Comparison of ENCODE assay signal across 23 mouse cellular contexts in the genomic region with DNA sequence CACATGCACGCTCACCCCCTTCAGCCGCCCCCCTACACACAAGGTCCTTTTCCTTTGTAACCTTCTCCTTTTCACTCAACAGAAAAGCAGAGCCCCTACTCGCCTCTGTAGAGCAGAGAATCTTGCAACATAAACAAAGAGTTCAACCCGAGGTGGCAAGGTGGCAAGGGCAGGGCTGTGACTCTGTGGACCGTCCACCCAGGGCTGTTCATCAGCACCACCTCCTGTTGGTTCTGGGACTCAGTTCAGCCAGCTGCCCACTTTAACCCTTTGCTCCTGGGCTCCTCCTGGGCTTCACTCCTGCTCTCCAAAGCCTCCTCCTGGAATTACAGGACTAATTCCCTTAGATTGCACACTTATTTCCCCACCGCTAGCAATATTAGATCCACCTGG. TPM values are rescaled to one million over a fixed set of nuclear protein-coding genes. Genes with fewer than 3 reads are reported as not detected.
DNase-seq lines count a peak whose midpoint lies in the region; ATAC-seq and TF ChIP-seq lines count a peak whose summit lies in the region.
"Had no signal": no experiment of that assay in that cellular context is flagged by ENCODE, and none has a peak within 500 bp of the region (broad histone marks: within the 10 kb centered on the region; RNA-seq: fewer than 3 reads in every experiment).

No protein-coding gene starts in this region.

- ATAC-seq in liver, embryonic 14.5 days (ENCODE audit: insufficient read depth), result 0 out of 2 replicates have a peak, but pooled peaks have one; percentile 18
- peak; percentile 27; the same call in 1 of the 2 replicates for ATAC-seq in megakaryocyte, adult 5-6 weeks (ENCODE audit: poor library complexity, severe bottlenecking)
- no peak for ATAC-seq in forebrain, embryonic 15.5 days (replicated peaks)
- ATAC-seq: CD4-positive, CD25-positive, alpha-beta regulatory T cell, adult 4 months; forebrain, embryonic 13.5 days had no signal

- H3K4me1 ChIP-seq in liver, adult 2 months (ENCODE audit: control insufficient read depth, insufficient read depth, low read length), result peaks cover 46% of the 10 kb centered on the region
- peaks cover 15 to 33% of the 10 kb centered on the region in 2 experiments for H3K4me1 ChIP-seq in liver, embryonic 14.5 days (replicated peaks; ENCODE audit: control insufficient read depth in 2 of 2, insufficient read depth in 2 of 2, low read length in 1 of 2)
- no peaks in the 10 kb centered on the region for H3K4me1 ChIP-seq in forebrain, embryonic 15.5 days
- H3K4me1 ChIP-seq: embryonic facial prominence, embryonic 15.5 days; forebrain, embryonic 13.5 days; hindbrain, embryonic 12.5 days; intestine, embryonic 15.5 days; limb, embryonic 13.5 days; neural tube, embryonic 15.5 days had no signal

- 21% methylated on average over 6 of the region's 6 CpGs for WGBS in liver, adult 2 months
- WGBS in liver, embryonic 14.5 days (ENCODE audit: insufficient replicate concordance), result 51% methylated on average over 6 of the region's 6 CpGs
- 50% methylated on average over 6 of the region's 6 CpGs for WGBS in forebrain, embryonic 15.5 days

- H3K36me3 ChIP-seq in liver, adult 2 months (ENCODE audit: control insufficient read depth, insufficient read depth, low read length), result no peaks in the 10 kb centered on the region
- H3K36me3 ChIP-seq in liver, embryonic 14.5 days (replicated peaks; ENCODE audit: control insufficient read depth, insufficient read depth, low read depth), result no peaks in the 10 kb centered on the region
- no peaks in the 10 kb centered on the region for H3K36me3 ChIP-seq in forebrain, embryonic 15.5 days
- H3K36me3 ChIP-seq: embryonic facial prominence, embryonic 10.5 days; embryonic facial prominence, embryonic 15.5 days; hindbrain, embryonic 12.5 days; intestine, embryonic 15.5 days; kidney, embryonic 15.5 days; limb, embryonic 13.5 days had no signal

- peak overlapping the region; percentile 70 for H3K27ac ChIP-seq in liver, adult 2 months (replicated peaks; ENCODE audit: insufficient read depth, low read depth, low read length)
- H3K27ac ChIP-seq in liver, embryonic 14.5 days, result no peak overlapping the region
- no peak overlapping the region for H3K27ac ChIP-seq in forebrain, embryonic 15.5 days (replicated peaks)
- H3K27ac ChIP-seq: embryonic facial prominence, embryonic 10.5 days; embryonic facial prominence, embryonic 15.5 days; forebrain, embryonic 13.5 days; hindbrain, embryonic 12.5 days; hindbrain, postnatal 0 days; intestine, embryonic 15.5 days; kidney, embryonic 15.5 days; limb, embryonic 13.5 days; neural tube, embryonic 15.5 days had no signal

- peak overlapping the region; percentile 25 for H3K9ac ChIP-seq in liver, adult 2 months (ENCODE audit: low read depth, low read length)
- H3K9ac ChIP-seq in liver, embryonic 14.5 days (replicated peaks), result no peak overlapping the region
- no peak overlapping the region for H3K9ac ChIP-seq in forebrain, embryonic 15.5 days (replicated peaks)
- H3K9ac ChIP-seq: embryonic facial prominence, embryonic 15.5 days; forebrain, embryonic 13.5 days; hindbrain, embryonic 12.5 days; intestine, embryonic 15.5 days; kidney, embryonic 15.5 days; limb, embryonic 13.5 days; lung, embryonic 14.5 days; neural tube, embryonic 15.5 days had no signal

- DNase-seq in liver, adult 2 months (ENCODE audit: extremely low read depth, low read depth, low spot score), result peak; percentile 85
- DNase-seq in liver (no peak), MN1 (ENCODE audit: low spot score) (peak; percentile 25)
- DNase-seq in liver, embryonic 14.5 days (ENCODE audit: low read depth in 3 of 3, low spot score in 3 of 3), result no peak
- no peak for DNase-seq in layer of hippocampus, postnatal 14 days (ENCODE audit: low spot score in 2 of 2)
- no peak for DNase-seq in spleen, postnatal 10 days (ENCODE audit: low spot score in 2 of 2)
- DNase-seq: cerebellum, adult 11 months; lung, embryonic 14.5 days; midbrain, embryonic 14.5 days; right cerebral cortex, postnatal 25 days had no signal

- H3K27me3 ChIP-seq in liver, adult 2 months (ENCODE audit: control insufficient read depth, insufficient read depth, low read length), result no peaks in the 10 kb centered on the region
- no peaks in the 10 kb centered on the region for H3K27me3 ChIP-seq in liver, embryonic 14.5 days (ENCODE audit: control insufficient read depth, insufficient read depth, low read length)
- no peaks in the 10 kb centered on the region for H3K27me3 ChIP-seq in forebrain, embryonic 15.5 days
- H3K27me3 ChIP-seq: embryonic facial prominence, embryonic 15.5 days; forebrain, embryonic 13.5 days; hindbrain, embryonic 12.5 days; intestine, embryonic 15.5 days; kidney, embryonic 15.5 days; limb, embryonic 13.5 days; neural tube, embryonic 15.5 days had no signal

- H3K79me2 ChIP-seq in liver, adult 2 months (ENCODE audit: control insufficient read depth, insufficient read depth, low read length), result peaks cover 16% of the 10 kb centered on the region; the same call in 1 of the 2 replicates

- no peaks in the 10 kb centered on the region for H3K9me3 ChIP-seq in liver, embryonic 14.5 days (ENCODE audit: control insufficient read depth, low read length)
- no peaks in the 10 kb centered on the region for H3K9me3 ChIP-seq in forebrain, embryonic 15.5 days
- H3K9me3 ChIP-seq: embryonic facial prominence, embryonic 10.5 days; embryonic facial prominence, embryonic 15.5 days; forebrain, embryonic 13.5 days; hindbrain, embryonic 12.5 days; intestine, embryonic 15.5 days; kidney, embryonic 15.5 days; limb, embryonic 13.5 days; neural tube, embryonic 15.5 days had no signal

- no peak for TF ChIP-seq POLR2A in liver, adult 2 months (IDR thresholded peaks at IDR 0.05; ENCODE audit: extremely low read depth, insufficient read depth, low read length)

- no peak for TF ChIP-seq EP300 in liver, embryonic 14.5 days (IDR thresholded peaks at IDR 0.05; ENCODE audit: low read depth)

- peak; percentile 76 for TF ChIP-seq CTCF in liver, adult 2 months (IDR thresholded peaks at IDR 0.05; ENCODE audit: low read depth, low read length)
- TF ChIP-seq CTCF in liver, embryonic 14.5 days (IDR thresholded peaks at IDR 0.05; ENCODE audit: low read depth), result peak; percentile 27; the same call in 1 of the 2 replicates

- no peak overlapping the region for H3K4me2 ChIP-seq in liver, embryonic 14.5 days (ENCODE audit: low read depth)
- H3K4me2 ChIP-seq in forebrain, embryonic 15.5 days (replicated peaks), result no peak overlapping the region
- H3K4me2 ChIP-seq: embryonic facial prominence, embryonic 15.5 days; forebrain, embryonic 13.5 days; heart, embryonic 11.5 days; hindbrain, embryonic 12.5 days; intestine, embryonic 15.5 days; kidney, embryonic 15.5 days; limb, embryonic 13.5 days; lung, embryonic 14.5 days; neural tube, embryonic 15.5 days had no signal

- no peak overlapping the region for H3K4me3 ChIP-seq in liver, adult 2 months (ENCODE audit: insufficient read depth, low read depth, low read length)
- no peak overlapping the region for H3K4me3 ChIP-seq in liver, embryonic 14.5 days (ENCODE audit: insufficient read depth in 1 of 2, low read depth in 2 of 2, low read length in 2 of 2)
- H3K4me3 ChIP-seq in forebrain, embryonic 15.5 days, result no peak overlapping the region
- H3K4me3 ChIP-seq: embryonic facial prominence, embryonic 10.5 days; embryonic facial prominence, embryonic 15.5 days; forebrain, embryonic 13.5 days; hindbrain, embryonic 12.5 days; intestine, embryonic 15.5 days; kidney, embryonic 15.5 days; limb, embryonic 13.5 days; neural tube, embryonic 15.5 days had no signal

RNA-seq across cellular contexts. Expression of a gene that starts 12.7 kb away (rescaled TPM):
- 81.9 and 90.1 TPM in 2 replicates for total RNA-seq in liver, adult 2 months (2014; rRNA removed)
- 48.2 and 64.9 TPM in 2 replicates for polyA plus RNA-seq in liver, adult 2 months (2012; rRNA removed)
- polyA plus RNA-seq in liver, embryonic 14.5 days (2012; rRNA removed), result 7.3 and 8.4 TPM in 2 replicates
- polyA plus RNA-seq in liver, embryonic 14.5 days (2014; fragmentation: Nextera tagmentation; extraction: Ambion mirVana), result 8.3 and 9.4 TPM in 2 replicates
- total RNA-seq in megakaryocyte, adult 5-6 weeks (2015), result 67.9 and 68.9 TPM in 2 replicates
- 61.6 and 62.9 TPM in 2 replicates for total RNA-seq in megakaryocyte, adult 5-6 weeks (2017)
- 10 to 100 TPM; 34.3 to 42.6 TPM for total RNA-seq in layer of hippocampus, postnatal 14 days (2021)
- polyA plus RNA-seq in forebrain, embryonic 15.5 days (2015; fragmentation: Nextera tagmentation; extraction: Ambion mirVana), result 8.3 and 9.4 TPM in 2 replicates

Comparison
In these comparisons a context has a peak if more than half of its experiments do, and no peak if none do; other contexts are left out.
1. DNase-seq: peak in liver, adult 2 months (single experiment) and MN1 (single experiment); none in liver (single experiment), liver, embryonic 14.5 days (0 of 3), layer of hippocampus, postnatal 14 days (0 of 2) and spleen, postnatal 10 days (0 of 2).